Mouse (Mus musculus): ENCODE results near the gene Acp5.

- TF ChIP-seq CTCF (conservative IDR thresholded peaks at IDR 0.05; ENCODE audit: low read length) (peak; percentile 40), NANOG (IDR thresholded peaks at IDR 0.05; ENCODE audit: borderline replicate concordance, low read length) (no peak), POU5F1 (IDR thresholded peaks at IDR 0.05; ENCODE audit: borderline replicate concordance, low read length) (no peak)
These were observed 10.1 kb downstream of the Acp5 start for GRCm38 (mm10) chr9:22125246-22126027.
